Mouse (Mus musculus): ENCODE measurements at regions not wholly inside any gene's neighbourhood (a gene's known extent, or its start where the extent isn't known, plus 50 kb on each side); places are given as distances from the start of the nearest gene placed in this dataset.

- no peak for DNase-seq
Observed at GRCm38 (mm10) chr2:159138603-159139002, 344.0 kb downstream of the Dhx35 start.

- DNase-seq = no peak
Observed at GRCm38 (mm10) chr2:159145980-159146379, 351.4 kb downstream of the Dhx35 start.

GRCm38 (mm10) chr2:159163985-159164384 lies 369.4 kb downstream of the Dhx35 start:
- DNase-seq = peak; percentile 51 to 78

- peak; percentile 20 to 47 for DNase-seq
Observed at GRCm38 (mm10) chr2:159168553-159169064, 374.0 kb downstream of the Dhx35 start.

GRCm38 (mm10) chr2:159196156-159196555 lies 401.5 kb downstream of the Dhx35 start:
- no peak for DNase-seq

- no peak for DNase-seq
Observed at GRCm38 (mm10) chr2:159232266-159232665, 437.7 kb downstream of the Dhx35 start.

- no peak for DNase-seq
Observed at GRCm38 (mm10) chr2:159235000-159235399, 440.4 kb downstream of the Dhx35 start.

GRCm38 (mm10) chr2:159250065-159250464 lies 455.5 kb downstream of the Dhx35 start:
- no peak for DNase-seq

GRCm38 (mm10) chr2:159250993-159251665 lies 456.5 kb downstream of the Dhx35 start:
- DNase-seq = no peak

- DNase-seq = no peak
Observed at GRCm38 (mm10) chr2:159270221-159271080, 475.8 kb downstream of the Dhx35 start.

- no peak for DNase-seq
Observed at GRCm38 (mm10) chr2:159278896-159279295, 484.3 kb downstream of the Dhx35 start.

- no peak for DNase-seq
Observed at GRCm38 (mm10) chr2:159281558-159282320, 487.1 kb downstream of the Dhx35 start.

- no peak for DNase-seq
Observed at GRCm38 (mm10) chr2:159284100-159284499, 489.5 kb downstream of the Dhx35 start.

GRCm38 (mm10) chr2:159284525-159285189 lies 490.1 kb downstream of the Dhx35 start:
- no peak for DNase-seq

GRCm38 (mm10) chr2:159287996-159288563 lies 493.5 kb downstream of the Dhx35 start:
- no peak for DNase-seq

- DNase-seq = no peak
Observed at GRCm38 (mm10) chr2:159290081-159290480, 495.5 kb downstream of the Dhx35 start.

- no peak for DNase-seq
Observed at GRCm38 (mm10) chr2:159307001-159307400, 512.4 kb downstream of the Dhx35 start.

- DNase-seq = peak; percentile 23 to 26
Observed at GRCm38 (mm10) chr2:159334711-159335110, 540.1 kb downstream of the Dhx35 start.

GRCm38 (mm10) chr2:159336646-159337045 lies 542.0 kb downstream of the Dhx35 start:
- no peak for DNase-seq

- peak in 1 of 2 experiments; percentile 11 for DNase-seq
Observed at GRCm38 (mm10) chr2:159343624-159344560, 549.3 kb downstream of the Dhx35 start.
